Mouse (Mus musculus) cortical plate, adult 2 months (tissue): ENCODE measurements around the gene Slc28a1.

ENCODE experiments used
- CTCF ChIP-seq: fragments of 200-500 bp; IDR thresholded peaks from 2 replicates; pipeline ENCODE4 v1.5.1; 2011; ENCODE audit warnings: mild to moderate bottlenecking, control low read depth, low read length; ENCODE audit not compliant: insufficient read depth; ENCODE audit errors: extremely low read depth
- POLR2A ChIP-seq: fragments of 200-500 bp; IDR thresholded peaks from 2 replicates; pipeline ENCODE4 v1.6.1; 2011; ENCODE audit warnings: mild to moderate bottlenecking, low read length, control low read depth; ENCODE audit not compliant: insufficient read depth; ENCODE audit errors: extremely low read depth

DNA sequence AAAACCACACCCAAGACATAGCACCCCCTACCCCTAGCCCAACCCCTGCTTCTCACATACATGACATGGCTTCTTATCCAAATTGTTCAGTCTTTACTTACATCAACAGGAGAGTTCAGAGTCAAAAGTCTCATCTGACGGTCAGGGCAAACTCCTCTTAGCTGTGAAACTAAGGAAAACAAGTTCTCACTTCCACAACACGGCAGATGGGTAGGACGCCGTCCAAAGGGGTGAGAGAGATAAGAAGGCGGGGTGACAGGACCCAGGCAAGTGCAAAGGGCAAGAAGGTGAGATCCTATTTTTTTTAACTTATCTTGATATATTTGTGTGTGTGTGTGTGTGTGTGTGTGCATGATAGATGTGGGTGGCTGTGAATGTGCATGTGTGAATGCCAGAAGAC, 9.0 kb downstream of the Slc28a1 start:
- TF ChIP-seq CTCF (no peak), POLR2A (no peak)
